Mouse (Mus musculus) embryonic facial prominence, embryonic 10.5 days (tissue): ENCODE data around the gene Ccdc85b. TPM values are rescaled to one million over a fixed set of nuclear protein-coding genes. Genes with fewer than 3 reads are reported as not detected.

Experiments used
- DNase-seq: peaks from one replicate; pipeline ENCODE4 v3.0.0-alpha.2; 2017; ENCODE audit warnings: low spot score
- H3K27ac ChIP-seq: fragments of 300-500 bp; sonication (generic); replicated peaks from 2 replicates; pipeline ENCODE4 v1.5.1; 2016; ENCODE audit warnings: mild to moderate bottlenecking
- H3K27me3 ChIP-seq: fragments of 300-500 bp; sonication (generic); replicated peaks from 2 replicates; pipeline ENCODE4 v1.6.1; 2016; ENCODE audit warnings: low read depth, mild to moderate bottlenecking; ENCODE audit not compliant: poor library complexity, severe bottlenecking
- H3K36me3 ChIP-seq: fragments of 300-500 bp; sonication (generic); replicated peaks from 2 replicates; pipeline ENCODE4 v1.6.1; 2016; ENCODE audit warnings: mild to moderate bottlenecking, moderate library complexity
- H3K4me1 ChIP-seq: fragments of 300-500 bp; sonication (generic); 2 replicates; pipeline ENCODE4 v1.6.1; 2016
- H3K4me3 ChIP-seq: fragments of 300-500 bp; sonication (generic); 2 replicates; pipeline ENCODE4 v1.5.1; 2016; ENCODE audit warnings: mild to moderate bottlenecking, moderate library complexity
- H3K9me3 ChIP-seq: fragments of 300-500 bp; sonication (generic); 2 replicates; pipeline ENCODE4 v1.6.1; 2016; ENCODE audit warnings: mild to moderate bottlenecking
- WGBS: fragments of 180-500 bp; shearing (Covaris S2); methylation state at CpG from one replicate; pipeline ENCODE4 v1.1.7; 2016; 5-methylcytosine and 5-hydroxymethylcytosine counted together
- polyA plus RNA-seq: library from polyadenylated mRNA; unstranded; fragments of >200 nt; fragmentation: Nextera tagmentation; extraction: Ambion mirVana; gene quantifications from 2 replicates; pipeline ENCODE4 v1.2.1, GENCODE M21; 2016

Ccdc85b gene
- polyA plus RNA-seq, 1 experiment from 2014 or later = 7.4 TPM

DNA sequence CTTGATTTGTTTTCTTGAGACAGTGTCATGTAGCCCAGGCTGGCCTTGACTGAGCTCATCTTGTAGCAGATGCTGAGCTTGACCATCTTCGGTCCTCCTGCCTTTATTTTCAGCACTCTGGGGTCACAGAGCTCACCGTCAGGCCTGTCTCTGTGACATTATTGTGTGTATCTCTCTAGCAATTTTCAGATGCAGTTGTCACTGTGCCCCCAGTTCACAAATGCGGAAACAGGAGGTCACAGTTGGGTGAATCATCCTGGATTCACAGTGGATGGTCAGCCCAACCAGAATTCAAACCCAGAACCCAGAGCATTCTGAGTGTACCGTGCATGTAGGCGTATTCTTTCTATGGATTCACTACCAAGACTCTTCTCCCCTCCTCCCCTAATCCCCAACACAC lies 11.9 kb downstream of the Ccdc85b start:
- Histone ChIP-seq H3K4me1 (peaks cover 27% of the 10 kb centered on the region), H3K4me3 (no peak overlapping the region), H3K27me3 (peaks cover 69% of the 10 kb centered on the region), H3K36me3 (no peaks in the 10 kb centered on the region), H3K9me3 (peaks cover 2% of the 10 kb centered on the region; the same call in 1 of the 2 replicates), H3K27ac (no peak overlapping the region)
- no peak for DNase-seq
- 90% methylated on average over 5 of the region's 5 CpGs for WGBS

DNA sequence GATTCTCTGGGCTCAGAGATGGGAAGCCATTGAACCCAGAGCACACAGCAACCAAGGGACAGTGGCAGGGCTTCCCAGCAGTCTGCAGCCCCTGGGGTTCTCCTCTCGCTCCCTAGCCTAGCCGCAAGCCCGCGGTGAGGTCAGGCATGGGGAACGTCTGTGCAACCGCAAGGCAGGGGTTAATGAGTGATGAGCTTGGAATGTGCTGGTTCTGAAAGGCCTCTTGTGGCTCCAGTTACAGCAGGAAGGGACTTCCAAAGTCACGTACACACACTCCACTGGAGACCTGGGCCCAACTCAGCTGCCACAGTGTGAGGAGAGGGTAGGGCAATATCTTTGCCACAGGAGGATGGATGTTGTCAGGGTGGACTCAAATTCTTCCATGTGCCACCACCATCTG lies 12.7 kb downstream of the Ccdc85b start:
- Histone ChIP-seq H3K4me1 (peaks cover 27% of the 10 kb centered on the region), H3K9me3 (peaks cover 9% of the 10 kb centered on the region; the same call in 1 of the 2 replicates), H3K4me3 (no peak overlapping the region), H3K36me3 (no peaks in the 10 kb centered on the region), H3K27me3 (peaks cover 61% of the 10 kb centered on the region), H3K27ac (no peak overlapping the region)
- WGBS = 33% methylated on average over 7 of the region's 7 CpGs
- DNase-seq = peak; percentile 21

DNA sequence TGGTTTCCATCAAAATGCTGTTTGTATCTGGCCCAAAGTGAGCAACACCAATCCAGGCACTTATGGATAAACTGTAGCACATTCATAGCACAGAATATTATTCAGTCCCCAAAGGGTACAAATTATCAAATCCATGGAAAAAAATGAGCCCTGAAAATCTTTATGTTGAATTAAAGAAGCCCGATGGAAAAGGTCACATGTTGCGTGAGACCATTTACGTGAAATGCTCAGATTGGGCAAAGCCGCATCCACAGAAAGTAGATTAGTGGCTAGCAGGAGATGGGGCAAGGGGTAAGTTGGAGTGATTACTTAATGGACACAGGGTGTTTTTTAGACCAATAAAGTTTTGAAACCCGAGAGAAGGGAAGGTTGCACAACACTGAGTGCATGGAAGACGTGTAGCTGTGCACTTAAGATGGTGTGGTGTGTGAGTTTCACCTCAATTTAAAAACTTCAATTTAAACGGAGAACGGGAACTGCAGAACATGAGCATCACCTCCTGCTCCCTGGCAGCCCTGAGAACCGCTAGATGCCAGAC lies 13.3 kb downstream of the Ccdc85b start:
- no peak for DNase-seq
- H3K4me1 ChIP-seq = peaks cover 27% of the 10 kb centered on the region
- H3K27me3 ChIP-seq = peaks cover 56% of the 10 kb centered on the region
- H3K27ac ChIP-seq = no peak overlapping the region
- WGBS = 68% methylated on average over 9 of the region's 9 CpGs
- no peak overlapping the region for H3K4me3 ChIP-seq
- no peaks in the 10 kb centered on the region for H3K36me3 ChIP-seq
- peaks cover 9% of the 10 kb centered on the region; the same call in 1 of the 2 replicates for H3K9me3 ChIP-seq

DNA sequence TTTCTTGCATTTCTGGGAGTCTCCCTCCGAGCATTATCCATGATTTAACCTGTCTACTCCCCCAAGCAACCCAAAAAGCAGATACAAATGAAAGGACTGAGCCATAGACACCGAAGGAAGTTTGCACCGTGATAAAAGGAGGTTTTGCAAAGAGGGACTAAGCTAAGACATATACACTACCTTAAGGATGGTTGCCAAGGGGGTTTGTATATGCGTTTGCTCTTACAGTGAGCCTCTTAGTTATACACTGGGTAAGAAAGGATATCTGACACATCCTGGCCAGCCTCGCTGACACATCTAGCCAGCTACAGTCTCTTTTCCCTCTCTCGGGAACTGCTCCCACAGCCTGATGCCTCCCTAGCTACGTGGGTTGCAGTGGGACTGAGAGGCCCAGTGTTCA lies 23.7 kb downstream of the Ccdc85b start:
- Histone ChIP-seq H3K27ac (peak overlapping the region; percentile 84), H3K9me3 (no peaks in the 10 kb centered on the region), H3K36me3 (peaks cover 3% of the 10 kb centered on the region; the same call in 1 of the 2 replicates), H3K4me3 (peak overlapping the region; percentile 53), H3K4me1 (peaks cover 30% of the 10 kb centered on the region), H3K27me3 (peaks cover 7% of the 10 kb centered on the region; the same call in 1 of the 2 replicates)
- WGBS = 70% methylated on average over 7 of the region's 7 CpGs
- DNase-seq = no peak

DNA sequence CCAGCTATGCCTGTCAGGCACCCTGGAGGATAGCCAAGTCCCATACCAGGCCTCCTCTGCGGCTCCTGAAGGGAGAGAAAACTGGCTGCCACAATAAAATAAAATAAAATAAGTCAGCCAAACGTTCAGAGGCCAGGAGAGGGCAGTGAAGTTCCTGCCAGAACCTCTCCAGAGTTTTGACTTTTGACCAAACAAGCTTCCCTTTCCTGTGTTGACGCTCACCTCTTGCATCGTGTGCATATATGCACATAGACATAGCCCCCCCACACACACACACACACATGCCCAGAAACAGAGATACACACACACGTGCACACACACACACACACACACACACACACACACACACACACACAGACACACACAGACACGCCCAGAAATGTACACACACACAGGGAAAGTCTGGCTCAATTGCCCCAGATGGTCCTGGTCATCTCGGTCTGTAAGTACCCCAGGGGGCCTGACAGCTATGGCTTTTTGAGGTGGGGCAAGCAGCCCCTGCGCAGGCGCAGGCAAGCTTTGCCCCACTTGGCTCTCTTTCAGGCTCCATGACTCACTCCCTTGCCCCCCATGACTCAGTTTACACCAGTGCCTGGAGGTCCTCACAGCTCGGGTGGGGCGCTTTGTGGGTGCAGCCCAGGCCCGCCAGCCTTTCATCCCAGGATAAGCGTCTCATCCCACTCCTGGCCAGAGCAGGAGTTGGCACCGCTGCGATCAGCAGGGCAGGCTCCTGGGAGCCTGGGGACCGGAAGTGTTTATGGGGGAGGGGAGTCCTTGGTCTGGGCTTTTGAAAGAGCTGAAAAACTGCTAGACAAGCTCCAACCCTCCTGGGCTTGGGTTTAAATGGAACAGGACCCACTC lies 24.5 kb downstream of the Ccdc85b start:
- peaks cover 11% of the 10 kb centered on the region for H3K36me3 ChIP-seq
- peak overlapping the region; percentile 84 for H3K27ac ChIP-seq
- WGBS = 11% methylated on average over 16 of the region's 16 CpGs
- H3K4me3 ChIP-seq = peak overlapping the region; percentile 53
- no peaks in the 10 kb centered on the region for H3K9me3 ChIP-seq
- peak; percentile 65 for DNase-seq
- H3K27me3 ChIP-seq = peaks cover 7% of the 10 kb centered on the region; the same call in 1 of the 2 replicates
- peaks cover 30% of the 10 kb centered on the region for H3K4me1 ChIP-seq

DNA sequence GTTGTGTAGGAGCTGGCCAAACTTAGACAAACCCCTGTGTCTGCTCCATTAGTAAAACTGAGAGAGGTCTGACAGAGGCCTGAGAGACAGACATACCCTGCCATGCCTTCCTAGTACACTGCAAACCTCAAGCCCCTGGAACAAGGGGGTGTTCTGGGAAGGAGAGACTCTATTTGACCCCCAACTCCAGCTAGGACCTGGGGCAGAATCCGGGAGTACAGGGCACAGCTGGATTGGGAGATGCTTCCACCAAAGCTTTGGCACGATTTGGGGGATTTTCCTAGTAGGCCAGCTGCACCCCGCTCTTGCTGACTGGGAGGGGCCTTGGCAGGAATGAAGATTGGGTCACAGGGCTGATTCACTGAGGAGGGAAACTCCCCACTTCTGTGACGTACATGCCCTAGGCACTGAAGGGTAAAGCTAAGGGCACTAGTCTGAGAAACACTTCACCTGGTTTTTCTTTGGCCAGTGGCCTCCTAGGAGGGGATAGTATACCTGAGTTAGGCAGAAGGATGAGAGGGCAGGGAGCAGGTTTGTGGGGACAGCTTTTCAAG lies 25.7 kb downstream of the Ccdc85b start:
- no peak overlapping the region for H3K27ac ChIP-seq
- DNase-seq = no peak
- H3K36me3 ChIP-seq = peaks cover 20% of the 10 kb centered on the region
- whole genome bisulfite sequencing = 78% methylated on average over 4 of the region's 4 CpGs
- no peak overlapping the region for H3K4me3 ChIP-seq
- H3K4me1 ChIP-seq = peaks cover 35% of the 10 kb centered on the region
- H3K9me3 ChIP-seq = no peaks in the 10 kb centered on the region
- H3K27me3 ChIP-seq = 0 out of 2 replicates have a peak, but pooled peaks cover 2% of the 10 kb centered on the region

DNA sequence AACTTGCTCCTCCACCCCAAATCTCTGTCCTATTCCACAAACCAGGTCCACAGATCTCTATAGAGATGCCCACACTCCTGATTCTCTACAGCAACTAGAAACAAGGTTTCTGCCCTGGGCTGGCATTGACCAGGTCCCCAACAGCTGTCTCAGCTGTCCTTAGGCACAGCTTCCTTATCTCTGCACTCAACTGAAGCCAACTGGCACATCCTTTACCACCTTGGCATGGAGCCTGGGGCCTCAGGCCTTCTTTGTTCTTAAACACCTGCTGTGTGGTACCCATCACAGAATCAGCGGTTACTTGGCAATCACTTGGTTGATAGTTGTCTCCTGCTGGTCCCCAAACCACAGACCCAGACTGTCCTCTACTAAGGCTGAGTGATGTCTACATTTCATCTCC lies 27.3 kb downstream of the Ccdc85b start:
- no peaks in the 10 kb centered on the region for H3K27me3 ChIP-seq
- H3K9me3 ChIP-seq = no peaks in the 10 kb centered on the region
- no peak overlapping the region for H3K27ac ChIP-seq
- no peak overlapping the region for H3K4me3 ChIP-seq
- WGBS = 89% methylated on average over 1 of the region's 1 CpGs
- H3K36me3 ChIP-seq = peaks cover 31% of the 10 kb centered on the region
- no peak for DNase-seq
- peaks cover 49% of the 10 kb centered on the region for H3K4me1 ChIP-seq

DNA sequence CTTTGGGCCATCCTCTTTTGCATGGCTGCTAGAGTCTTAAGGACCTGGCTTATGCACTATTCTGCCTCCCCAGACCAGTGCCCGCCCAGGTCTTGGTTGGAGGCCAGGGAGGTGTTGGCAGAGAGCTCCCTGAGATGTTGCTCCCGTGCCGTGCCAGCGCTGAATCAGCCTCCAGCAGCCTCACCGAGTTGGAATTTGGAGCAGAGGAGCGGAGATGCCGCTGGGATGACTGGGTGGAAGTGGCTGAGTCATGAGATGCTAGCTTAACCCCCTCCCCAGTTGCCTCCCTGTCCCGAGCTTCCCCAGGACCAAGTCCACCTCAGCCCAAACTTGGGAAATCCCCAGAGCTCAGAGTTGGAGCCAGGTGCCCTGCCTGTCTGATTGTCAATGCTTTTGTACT lies 27.9 kb downstream of the Ccdc85b start:
- no peaks in the 10 kb centered on the region for H3K27me3 ChIP-seq
- no peaks in the 10 kb centered on the region for H3K9me3 ChIP-seq
- H3K27ac ChIP-seq = no peak overlapping the region
- H3K4me3 ChIP-seq = no peak overlapping the region
- WGBS = 73% methylated on average over 8 of the region's 8 CpGs
- peaks cover 31% of the 10 kb centered on the region for H3K36me3 ChIP-seq
- no peak for DNase-seq
- peaks cover 47% of the 10 kb centered on the region for H3K4me1 ChIP-seq

DNA sequence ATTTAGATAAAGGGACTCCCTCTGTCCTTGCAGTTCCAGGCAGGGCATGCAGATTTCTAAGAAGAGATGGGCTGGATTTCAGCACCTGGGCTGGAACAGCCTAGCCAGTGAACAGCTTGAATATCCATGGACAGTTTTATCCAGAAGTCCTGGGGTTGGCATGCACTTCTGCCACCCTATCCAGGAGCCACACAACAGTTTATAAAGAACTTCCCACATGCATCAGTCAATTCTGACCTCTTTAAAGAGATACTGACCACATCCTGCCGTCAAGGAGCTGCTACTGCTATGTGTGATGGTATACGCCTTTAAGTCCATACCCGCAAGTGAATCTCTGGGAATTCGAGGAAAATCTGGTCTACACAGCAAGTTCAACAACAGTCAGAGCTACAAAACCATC lies 28.5 kb downstream of the Ccdc85b start:
- H3K27ac ChIP-seq = no peak overlapping the region
- WGBS = 87% methylated on average over 4 of the region's 4 CpGs
- no peak for DNase-seq
- peaks cover 41% of the 10 kb centered on the region for H3K4me1 ChIP-seq
- no peaks in the 10 kb centered on the region for H3K9me3 ChIP-seq
- no peaks in the 10 kb centered on the region for H3K27me3 ChIP-seq
- peaks cover 31% of the 10 kb centered on the region for H3K36me3 ChIP-seq
- no peak overlapping the region for H3K4me3 ChIP-seq

DNA sequence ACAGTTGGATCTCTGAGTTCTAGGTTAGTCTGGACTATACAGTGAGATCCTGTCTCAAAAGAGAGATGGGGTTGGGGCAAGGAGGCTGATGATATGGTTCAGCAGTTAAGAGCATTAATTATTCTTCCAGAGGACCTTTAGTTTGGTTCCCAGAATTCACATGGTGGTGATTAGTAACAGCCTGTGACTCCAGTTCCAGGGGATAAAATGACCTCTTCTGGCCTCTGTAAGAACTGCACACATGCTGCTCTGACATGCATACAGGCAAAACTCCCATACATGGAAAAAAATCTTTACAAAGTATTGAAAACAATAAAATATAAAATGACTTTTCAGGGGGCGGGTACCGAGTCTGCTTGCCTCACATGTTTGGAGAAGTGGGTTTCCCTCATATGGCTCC lies 29.6 kb downstream of the Ccdc85b start:
- WGBS = 90% methylated on average over 2 of the region's 2 CpGs
- H3K4me3 ChIP-seq = no peak overlapping the region
- peaks cover 37% of the 10 kb centered on the region for H3K36me3 ChIP-seq
- no peak overlapping the region for H3K27ac ChIP-seq
- peaks cover 41% of the 10 kb centered on the region for H3K4me1 ChIP-seq
- H3K27me3 ChIP-seq = no peaks in the 10 kb centered on the region
- DNase-seq = no peak
- H3K9me3 ChIP-seq = no peaks in the 10 kb centered on the region

DNA sequence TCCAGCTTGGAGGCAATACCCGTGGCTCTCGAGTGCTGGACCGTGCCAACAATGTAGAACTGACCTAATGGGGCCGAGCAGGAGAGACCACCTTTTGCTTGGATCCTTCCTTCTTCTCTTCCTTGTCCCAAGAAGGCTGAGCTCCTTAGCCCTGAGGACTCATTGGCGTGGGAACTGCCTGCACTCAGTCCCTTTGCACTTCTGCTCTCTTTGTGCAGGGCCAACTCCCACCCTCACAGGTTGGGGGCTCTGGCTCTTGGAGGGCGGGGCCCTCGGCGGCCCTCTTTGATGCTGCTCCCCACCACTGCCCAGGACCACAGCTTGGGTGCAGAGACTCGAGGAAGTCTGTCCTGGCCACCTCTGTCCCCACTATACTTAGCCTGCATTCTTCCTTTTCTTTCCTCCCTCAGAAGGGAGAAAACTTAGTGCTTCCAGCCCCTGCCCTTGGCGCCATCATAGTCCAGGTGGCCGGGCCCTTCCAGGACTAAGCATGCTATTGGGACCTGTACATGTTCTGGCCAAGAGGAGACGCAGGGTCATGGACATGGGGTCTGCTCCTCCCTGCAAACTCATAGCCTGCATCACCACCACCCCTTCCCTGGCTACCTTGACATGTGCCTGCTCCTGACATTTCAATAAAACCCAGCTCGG lies 30.9 kb downstream of the Ccdc85b start:
- Histone ChIP-seq H3K4me1 (peaks cover 43% of the 10 kb centered on the region), H3K27me3 (no peaks in the 10 kb centered on the region), H3K9me3 (no peaks in the 10 kb centered on the region), H3K4me3 (peak overlapping the region; percentile 89; the same call in 1 of the 2 replicates), H3K27ac (peak overlapping the region; percentile 97; the same call in 1 of the 2 replicates), H3K36me3 (peaks cover 50% of the 10 kb centered on the region)
- 92% methylated on average over 13 of the region's 13 CpGs for WGBS
- DNase-seq = no peak

DNA sequence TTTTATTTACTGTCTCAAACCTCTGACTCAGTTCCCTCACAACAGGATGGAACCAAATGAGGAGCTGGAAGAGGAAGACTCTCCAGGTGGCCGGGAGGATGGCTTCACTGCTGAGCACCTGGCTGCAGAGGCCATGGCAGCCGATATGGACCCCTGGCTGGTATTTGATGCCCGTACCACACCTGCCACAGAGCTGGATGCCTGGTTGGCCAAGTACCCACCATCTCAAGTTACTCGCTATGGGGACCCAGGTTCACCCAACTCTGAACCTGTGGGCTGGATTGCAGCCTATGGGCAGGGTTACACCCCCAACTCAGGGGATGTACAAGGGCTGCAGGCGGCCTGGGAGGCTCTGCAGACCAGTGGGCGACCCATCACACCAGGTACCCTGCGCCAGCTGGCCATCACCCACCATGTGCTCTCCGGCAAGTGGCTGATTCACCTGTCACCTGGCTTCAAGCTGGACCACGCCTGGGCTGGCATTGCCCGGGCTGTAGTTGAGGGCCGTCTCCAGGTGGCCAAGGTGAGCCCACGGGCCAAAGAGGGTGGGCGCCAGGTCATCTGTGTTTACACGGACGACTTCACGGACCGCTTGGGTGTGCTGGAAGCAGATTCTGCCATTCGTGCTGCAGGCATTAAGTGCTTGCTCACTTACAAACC lies 31.7 kb downstream of the Ccdc85b start:
- no peaks in the 10 kb centered on the region for H3K9me3 ChIP-seq
- WGBS = 92% methylated on average over 18 of the region's 18 CpGs

More for the DNA sequence above, 31.7 kb downstream of the Ccdc85b start:
- Histone ChIP-seq H3K27me3 (no peaks in the 10 kb centered on the region), H3K4me1 (peaks cover 38% of the 10 kb centered on the region), H3K27ac (peak overlapping the region; percentile 97), H3K36me3 (peaks cover 58% of the 10 kb centered on the region), H3K4me3 (peak overlapping the region; percentile 89)
- no peak for DNase-seq
